ENCODE assay signal across 23 mouse cellular contexts in genomic region chr10:121318397-121318950, GRCm38 (mm10). TPM values are rescaled to one million over a fixed set of nuclear protein-coding genes. Genes with fewer than 3 reads are reported as not detected.
A peak's percentile ranks its signal among the peaks of the same experiment; 100 is the strongest.
DNase-seq lines count a peak whose midpoint lies in the region; ATAC-seq lines count a peak whose summit lies in the region.
"Had no signal": no experiment of that assay in that cellular context is flagged by ENCODE, and none has a peak within 500 bp of the region (broad histone marks: within the 10 kb centered on the region; RNA-seq: fewer than 3 reads in every experiment).

No protein-coding gene starts in this region.

- no peak overlapping the region for H3K27ac ChIP-seq in lung, embryonic 16.5 days (ENCODE audit: low read length)
- H3K27ac ChIP-seq: embryonic facial prominence, embryonic 10.5 days; forebrain, embryonic 10.5 days; gastrocnemius, adult 2 months; heart, embryonic 10.5 days; hindbrain, embryonic 12.5 days had no signal

- DNase-seq in heart, adult 11 months, result peak; percentile 77
- no peak for DNase-seq in heart, adult 8-10 months (ENCODE audit: low spot score)
- peak; percentile 86 for DNase-seq in lung, postnatal 25 days (ENCODE audit: low spot score)
- no peak for DNase-seq in thymus, postnatal 25 days
- DNase-seq in natural killer cell, adult 2 months (ENCODE audit: low spot score in 2 of 2), result no peak
- DNase-seq: adrenal gland, adult 8-10 months; cerebellum, adult 18-20 months; cerebellum, adult 9-11 months; cerebellum, postnatal 36 days; gastrocnemius, adult 2 months; gastrocnemius, postnatal 25 days; heart, postnatal 4 days had no signal

- H3K4me2 ChIP-seq in lung, embryonic 16.5 days (ENCODE audit: low read depth, low read length), result no peak overlapping the region
- H3K4me2 ChIP-seq: hindbrain, embryonic 12.5 days had no signal

- H3K36me3 ChIP-seq in lung, embryonic 16.5 days (ENCODE audit: control insufficient read depth, insufficient read depth, low read length), result no peaks in the 10 kb centered on the region
- H3K36me3 ChIP-seq: embryonic facial prominence, embryonic 10.5 days; forebrain, embryonic 10.5 days; heart, embryonic 10.5 days; hindbrain, embryonic 12.5 days had no signal

- no peaks in the 10 kb centered on the region for H3K9me3 ChIP-seq in lung, embryonic 16.5 days (ENCODE audit: control insufficient read depth, low read length)
- H3K9me3 ChIP-seq: heart, embryonic 10.5 days had no signal

- peak; percentile 69; the same call in 1 of the 2 replicates for ATAC-seq in lung, embryonic 16.5 days (ENCODE audit: low read depth)
- ATAC-seq: activated CD4-positive, CD25-positive, alpha-beta regulatory T cell, adult 4 months; forebrain, embryonic 14.5 days; hindbrain, embryonic 16.5 days; Patski had no signal

- H3K4me1 ChIP-seq in lung, embryonic 16.5 days (replicated peaks; ENCODE audit: control insufficient read depth, insufficient read depth, low read length), result peaks cover 5% of the 10 kb centered on the region

- H3K9ac ChIP-seq in lung, embryonic 16.5 days (ENCODE audit: low read length), result no peak overlapping the region
- H3K9ac ChIP-seq: hindbrain, embryonic 12.5 days had no signal

- H3K4me3 ChIP-seq in lung, embryonic 16.5 days (ENCODE audit: low read length), result no peak overlapping the region
- H3K4me3 ChIP-seq: embryonic facial prominence, embryonic 10.5 days; erythroblast, embryonic 14.5 days; forebrain, embryonic 10.5 days; gastrocnemius, adult 2 months; heart, embryonic 10.5 days; hindbrain, embryonic 12.5 days had no signal

- 62% methylated on average over 7 of the region's 7 CpGs for WGBS in lung, embryonic 16.5 days

- no peaks in the 10 kb centered on the region for H3K27me3 ChIP-seq in lung, embryonic 16.5 days (ENCODE audit: control insufficient read depth, insufficient read depth, low read depth, low read length)
- H3K27me3 ChIP-seq: CH12.LX had no signal

RNA-seq across cellular contexts. Expression of gene Tbc1d30, which starts 32.6 kb away (rescaled TPM):
- total RNA-seq in heart, adult 8-10 months (2022), result 1 to 10 TPM; 1.6 to 3.4 (median 1.9) TPM
- 2.8 and 3.0 TPM in 2 replicates for polyA plus RNA-seq in lung, embryonic 16.5 days (2015; fragmentation: Nextera tagmentation; extraction: Ambion mirVana)
- total RNA-seq: CH12.LX had no signal
- polyA plus RNA-seq: erythroblast, embryonic 14.5 days had no signal

RNA-seq across cellular contexts. Expression of gene Gns, which starts 46.4 kb away (rescaled TPM):
- 10 to 100 TPM; 87.6 to 95.8 (median 92.4) TPM for total RNA-seq in heart, adult 8-10 months (2022)
- 38.2 and 38.8 TPM in 2 replicates for polyA plus RNA-seq in lung, embryonic 16.5 days (2015; fragmentation: Nextera tagmentation; extraction: Ambion mirVana)

Comparison
In these comparisons a context has a peak if more than half of its experiments do, and no peak if none do; other contexts are left out.
1. DNase-seq: peak in heart, adult 11 months (single experiment) and lung, postnatal 25 days (single experiment); none in heart, adult 8-10 months (single experiment), thymus, postnatal 25 days (single experiment) and natural killer cell, adult 2 months (0 of 2).